Mouse (Mus musculus) CH12.LX (cell line): Measurements from ENCODE around the gene Itga9. TPM values are rescaled to one million over a fixed set of nuclear protein-coding genes. Genes with fewer than 3 reads are reported as not detected.

Experiments used
- DNase-seq: peaks from one replicate; pipeline ENCODE4 v3.0.0-alpha.2; 2013; ENCODE audit errors: extremely low read depth
- H3K27ac ChIP-seq: 2 replicates; pipeline ENCODE4 v1.5.1; 2012; ENCODE audit warnings: low read depth, mild to moderate bottlenecking, control low read depth, moderate library complexity; ENCODE audit not compliant: insufficient read depth
- H3K27me3 ChIP-seq: replicated peaks from 2 replicates; pipeline ENCODE3; 2012; ENCODE audit warnings: inconsistent platforms
- H3K36me3 ChIP-seq, 2 experiments: replicated peaks in 1 of 2; 2 replicates each; pipeline versions ENCODE3 to v1.6.1; 2012; ENCODE audit warnings: inconsistent platforms in 1 of 2, low read length in 1 of 2, mild to moderate bottlenecking in 1 of 2, mixed read lengths in 1 of 2, moderate library complexity in 1 of 2; ENCODE audit not compliant: control insufficient read depth in 1 of 2, insufficient read depth in 1 of 2
- H3K4me1 ChIP-seq, 2 experiments: 2 replicates each; pipeline ENCODE4 v1.6.1; 2012; ENCODE audit warnings: inconsistent platforms in 1 of 2, moderate library complexity in 1 of 2; ENCODE audit not compliant: insufficient read depth in 2 of 2, control insufficient read depth in 1 of 2
- H3K4me2 ChIP-seq: 2 replicates; pipeline ENCODE4 v1.6.1; 2012; ENCODE audit warnings: low read depth, mild to moderate bottlenecking, control low read depth; ENCODE audit not compliant: poor library complexity, insufficient read depth, severe bottlenecking
- H3K4me3 ChIP-seq, 3 experiments: fragments of 150-350 bp in 1 of 3; sonication (generic) in 1 of 3; replicated peaks in 1 of 3; 2 replicates each; pipeline versions ENCODE3 to v1.5.1; 2011 to 2012; ENCODE audit warnings: low read depth in 2 of 3, low read length in 2 of 3, mild to moderate bottlenecking in 2 of 3, moderate library complexity in 2 of 3, control low read depth in 1 of 3, improper control_type of control experiment in 1 of 3, inconsistent platforms in 1 of 3, mixed read lengths in 1 of 3; ENCODE audit not compliant: poor library complexity in 1 of 3
- H3K79me2 ChIP-seq: replicated peaks from 2 replicates; pipeline ENCODE4 v1.6.1; 2012; ENCODE audit warnings: mild to moderate bottlenecking, moderate library complexity; ENCODE audit not compliant: control insufficient read depth, poor library complexity, insufficient read depth, severe bottlenecking; ENCODE audit errors: extremely low read depth
- H3K9ac ChIP-seq: 2 replicates; pipeline ENCODE4 v1.6.1; 2012; ENCODE audit warnings: low read depth, mild to moderate bottlenecking, control low read depth, moderate library complexity; ENCODE audit not compliant: insufficient read depth
- H3K9me3 ChIP-seq: replicated peaks from 2 replicates; pipeline ENCODE3; 2012; ENCODE audit warnings: low read length, inconsistent platforms, mixed read lengths
- CHD2 ChIP-seq: IDR thresholded peaks from 2 replicates; pipeline ENCODE4 v1.6.1; 2011; ENCODE audit warnings: low read length, improper control_type of control experiment
- EP300 ChIP-seq: IDR thresholded peaks from 2 replicates; pipeline ENCODE4 v1.6.1; 2011; ENCODE audit warnings: low read length, improper control_type of control experiment
- ETS1 ChIP-seq: conservative IDR thresholded peaks from 2 replicates; pipeline ENCODE4 v1.6.1; 2012; ENCODE audit warnings: low read depth, mild to moderate bottlenecking, inconsistent platforms, low read length, improper control_type of control experiment, moderate library complexity
- IRF4 ChIP-seq: IDR thresholded peaks from 2 replicates; pipeline ENCODE4 v1.6.1; 2014; ENCODE audit warnings: low read depth, mild to moderate bottlenecking, inconsistent platforms, low read length, improper control_type of control experiment
- JUN ChIP-seq: IDR thresholded peaks from 2 replicates; pipeline ENCODE4 v1.6.1; 2011; ENCODE audit warnings: low read depth, mild to moderate bottlenecking, low read length, improper control_type of control experiment, moderate library complexity; ENCODE audit not compliant: insufficient read depth
- MAFK ChIP-seq: IDR thresholded peaks from 2 replicates; pipeline ENCODE4 v1.6.1; 2011; ENCODE audit warnings: low read length, improper control_type of control experiment; ENCODE audit not compliant: insufficient replicate concordance
- MXI1 ChIP-seq: IDR thresholded peaks from 2 replicates; pipeline ENCODE4 v1.6.1; 2011; ENCODE audit warnings: mild to moderate bottlenecking, low read depth, low read length, improper control_type of control experiment
- NELFE ChIP-seq: IDR thresholded peaks from 2 replicates; pipeline ENCODE4 v1.6.1; 2011; ENCODE audit warnings: low read depth, low read length, improper control_type of control experiment
- POLR2A ChIP-seq: IDR thresholded peaks from 2 replicates; pipeline ENCODE4 v1.6.1; 2011; ENCODE audit warnings: low read depth, mild to moderate bottlenecking, improper control_type of control experiment, low read length
- POLR2AphosphoS2 ChIP-seq: IDR thresholded peaks from 2 replicates; pipeline ENCODE4 v1.6.1; 2011; ENCODE audit warnings: low read depth, low read length, improper control_type of control experiment
- USF2 ChIP-seq: conservative IDR thresholded peaks from 2 replicates; pipeline ENCODE4 v1.6.1; 2011; ENCODE audit warnings: low read depth, low read length, improper control_type of control experiment
- ZKSCAN1 ChIP-seq: IDR thresholded peaks from 2 replicates; pipeline ENCODE4 v1.6.1; 2012; ENCODE audit warnings: low read depth, inconsistent platforms, low read length, improper control_type of control experiment, borderline replicate concordance
- ZMIZ1 ChIP-seq: IDR thresholded peaks from 2 replicates; pipeline ENCODE4 v1.6.1; 2012; ENCODE audit warnings: low read depth, mild to moderate bottlenecking, inconsistent platforms, low read length, improper control_type of control experiment
- ZNF384 ChIP-seq: IDR thresholded peaks from 2 replicates; pipeline ENCODE4 v1.6.1; 2012; ENCODE audit warnings: low read depth, low read length, improper control_type of control experiment, inconsistent platforms
- dilution Hi-C: fragments of 300-500 bp; cut with MboI; formaldehyde crosslinking; loops from 2 replicates; pipeline ENCODE4 v1.14.3; 2020; ENCODE audit warnings: low sequenced_read_pairs; ENCODE audit not compliant: extremely low pct_unique_long_range_greater_than_20kb, extremely low pct_ligation_motif_present
- in situ Hi-C: fragments of 300-500 bp; cut with MboI; formaldehyde crosslinking; loops from 3 replicates; pipeline ENCODE4 v1.14.3; 2019; ENCODE audit warnings: low sequenced_read_pairs, low pct_ligation_motif_present, low pct_unique_long_range_greater_than_20kb, mixed read lengths
- polyA plus RNA-seq: library from polyadenylated mRNA; unstranded; fragments of >175 nt; gene quantifications from 2 replicates; pipeline ENCODE4 v1.2.1, GENCODE M21; 2012; ENCODE audit warnings: low read depth; ENCODE audit not compliant: insufficient read length
- total RNA-seq, 2 experiments: library from RNA; depleted of rRNA; stranded (reverse); fragments of 300-350 nt in 1 of 2; fragments of >200 nt in 1 of 2; gene quantifications; 2 replicates each; pipeline ENCODE4 v1.2.3; 2012 to 2014

The Itga9 gene
- total and polyA plus RNA-seq, 3 experiments: 0.19 TPM; not detected in 2

DNA sequence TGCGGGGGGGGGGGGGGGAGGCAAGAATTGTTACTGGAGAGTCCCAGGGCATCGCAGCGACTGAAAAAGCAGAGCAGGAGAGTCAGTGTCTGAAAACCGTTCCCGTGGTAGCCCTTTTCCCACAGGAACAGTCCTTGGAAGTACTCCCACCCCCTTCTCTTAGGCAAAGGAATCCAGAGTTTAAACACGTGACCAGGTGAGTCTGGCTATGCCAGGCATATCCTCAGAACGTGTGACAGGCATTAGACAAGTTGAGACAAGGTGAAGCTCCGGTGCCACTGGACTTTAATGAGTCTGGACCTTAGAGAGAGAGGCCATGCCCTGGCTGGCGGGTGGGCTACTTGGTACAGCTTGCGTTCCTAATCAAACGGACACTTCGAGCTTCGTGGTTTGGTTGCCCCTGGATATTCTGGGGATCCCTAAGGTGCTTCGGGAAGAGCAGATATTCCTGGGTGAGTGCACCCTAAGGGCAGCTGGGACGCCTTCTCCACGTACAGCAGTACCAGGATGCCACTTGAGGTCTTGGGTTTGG is 318.1 kb downstream of the Itga9 start:
- Histone ChIP-seq H3K27me3 (peaks cover 27% of the 10 kb centered on the region), H3K79me2 (no peaks in the 10 kb centered on the region), H3K4me3 (no peak overlapping the region), H3K4me2 (no peak overlapping the region), H3K36me3 (no peaks in the 10 kb centered on the region), H3K4me1 (peaks cover 0 to 3% of the 10 kb centered on the region in 2 experiments; a peak in 1 of 4 replicates), H3K9ac (no peak overlapping the region), H3K9me3 (peaks cover 9% of the 10 kb centered on the region), H3K27ac (no peak overlapping the region)
- TF ChIP-seq POLR2AphosphoS2: no peak
- no peak for TF ChIP-seq ZMIZ1
- no peak for TF ChIP-seq MAFK
- TF ChIP-seq ZNF384: no peak
- no peak for TF ChIP-seq USF2
- no peak for DNase-seq
- dilution Hi-C loops: no loop called here
- in situ Hi-C loops: loop anchor here (5.0 to 25.0 kb wide), 2 partner anchors 98 to 337 kb away; no protein-coding TSS in a partner anchor

DNA sequence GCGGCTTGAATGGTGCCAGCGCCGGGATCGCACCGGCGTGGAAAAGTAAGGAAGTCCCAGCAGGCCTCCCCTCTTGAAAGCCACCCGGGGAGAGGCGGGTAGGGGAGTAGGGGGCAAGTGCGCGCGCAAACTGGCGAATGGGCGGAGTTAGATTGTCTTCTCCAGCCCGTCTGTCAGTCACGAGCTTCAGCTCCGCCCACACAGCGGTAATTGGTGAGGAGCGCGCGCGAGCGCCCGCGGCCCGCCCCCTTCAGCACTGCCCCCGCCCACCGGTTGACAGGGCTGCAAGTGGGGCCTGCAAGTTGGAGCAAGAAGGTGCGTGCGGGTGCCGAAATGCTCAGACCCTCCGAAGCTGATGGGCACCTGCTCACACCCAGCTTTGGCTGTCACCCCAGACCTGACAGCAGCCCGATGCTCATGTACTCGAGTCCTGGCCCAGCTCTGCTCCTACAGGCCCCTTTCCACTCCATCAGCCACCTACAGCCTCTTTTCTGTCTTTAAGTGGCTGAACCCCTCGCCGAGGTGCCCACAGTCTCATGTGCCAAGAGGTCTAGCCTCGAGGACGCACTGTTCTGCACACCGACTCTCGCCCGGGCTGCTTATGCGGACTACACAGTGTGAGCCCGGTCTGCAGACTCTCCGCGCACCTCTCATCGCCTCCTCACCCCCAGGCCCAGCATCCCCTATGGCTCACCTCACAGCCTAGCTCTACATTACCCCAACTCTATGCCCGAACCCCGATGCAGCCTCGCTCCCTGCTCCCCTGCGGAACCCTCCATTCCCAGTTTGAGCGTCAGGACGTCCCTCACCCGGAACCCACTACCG is 319.0 kb downstream of the Itga9 start:
- H3K27ac ChIP-seq: no peak overlapping the region
- peaks cover 9% of the 10 kb centered on the region for H3K9me3 ChIP-seq
- dilution Hi-C loops (no loop called here), in situ Hi-C loops (no loop called here)
- peak overlapping the region in 1 of 3 experiments; percentile 20 for H3K4me3 ChIP-seq
- H3K4me2 ChIP-seq: no peak overlapping the region
- no peak for TF ChIP-seq JUN
- no peak for TF ChIP-seq ZKSCAN1
- no peak for TF ChIP-seq MXI1
- TF ChIP-seq, all 38 proteins: peak for 0
- H3K9ac ChIP-seq: no peak overlapping the region
- peaks cover 26% of the 10 kb centered on the region for H3K27me3 ChIP-seq
- H3K4me1 ChIP-seq: peaks cover 0 to 3% of the 10 kb centered on the region in 2 experiments; a peak in 1 of 4 replicates
- no peaks in the 10 kb centered on the region for H3K36me3 ChIP-seq
- no peaks in the 10 kb centered on the region for H3K79me2 ChIP-seq
- DNase-seq: peak; percentile 67

DNA sequence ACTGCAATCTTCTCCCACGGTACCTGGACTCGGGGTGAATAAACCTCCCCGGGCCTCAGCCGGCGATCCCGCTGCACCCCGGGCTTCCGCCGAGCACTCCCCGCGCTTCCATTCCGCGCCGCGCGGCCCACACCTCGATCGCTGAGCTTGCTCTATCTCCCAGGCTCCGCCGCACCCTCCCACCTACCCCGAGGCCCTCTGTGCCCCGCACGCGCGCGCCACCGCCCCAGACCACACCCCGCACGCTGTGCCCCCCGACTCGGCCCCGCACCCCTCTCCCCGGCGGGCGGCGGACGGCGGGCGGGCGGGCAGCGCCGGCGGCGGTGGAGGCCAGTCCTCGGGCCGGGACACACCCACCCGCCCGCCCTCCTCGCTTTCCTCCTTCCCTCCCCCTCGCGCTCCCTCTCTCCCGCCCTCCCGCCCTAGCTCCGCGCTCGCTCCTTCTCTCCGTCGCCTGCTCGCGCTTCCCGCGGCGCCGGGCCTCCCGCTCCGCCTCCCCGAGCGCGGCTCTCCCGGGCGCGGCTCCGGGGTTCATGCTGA is 319.7 kb downstream of the Itga9 start, which contains the start of gene Ctdspl:
Gene Ctdspl (plus strand): TSS at position 343 of the 540 bp plus-strand sequence.
- no peak for DNase-seq
- TF ChIP-seq ETS1 (no peak), POLR2A (no peak), EP300 (no peak), NELFE (no peak), CHD2 (no peak), IRF4 (no peak), USF2 (no peak)
- dilution Hi-C loops (no loop called here), in situ Hi-C loops (no loop called here)
- H3K4me3 ChIP-seq: peak within 1 kb of the TSS in 1 of 3 experiments; percentile 20
- peaks cover 0 to 3% of the 10 kb centered on the region in 2 experiments; a peak in 1 of 4 replicates for H3K4me1 ChIP-seq
- no peak within 1 kb of the TSS for H3K27ac ChIP-seq
- H3K79me2 ChIP-seq: no peaks in the 10 kb centered on the region
- H3K27me3 ChIP-seq: peaks cover 28% of the 10 kb centered on the region
- H3K4me2 ChIP-seq: no peak within 1 kb of the TSS
- H3K9ac ChIP-seq: no peak within 1 kb of the TSS
- H3K36me3 ChIP-seq: no peaks in the 10 kb centered on the region
- H3K9me3 ChIP-seq: peaks cover 9% of the 10 kb centered on the region
